In the genomic region with DNA sequence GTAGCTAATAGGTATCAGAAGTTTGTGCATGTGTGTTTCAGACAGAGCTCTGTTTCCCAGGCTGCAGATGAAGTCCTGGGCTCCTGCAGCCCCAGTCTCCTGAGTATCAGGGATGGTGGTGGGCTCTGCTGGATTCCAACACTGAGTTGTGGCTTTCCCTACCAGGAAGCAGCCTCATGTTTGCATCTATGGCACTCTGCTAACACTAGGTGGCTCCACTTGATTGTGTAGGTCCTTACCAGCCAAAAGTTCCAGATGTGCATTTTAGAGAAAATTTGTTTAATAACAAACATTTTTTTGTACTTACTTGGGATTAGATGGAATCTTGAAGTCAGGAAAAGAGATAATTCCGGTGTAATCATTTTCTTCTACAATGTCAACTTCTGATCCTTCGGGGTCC, we compare ENCODE assay signal across 10 mouse cellular contexts. TPM values are rescaled to one million over a fixed set of nuclear protein-coding genes. Genes with fewer than 3 reads are reported as not detected.
A peak's percentile ranks its signal among the peaks of the same experiment; 100 is the strongest.
DNase-seq lines count a peak whose midpoint lies in the region; ATAC-seq and TF ChIP-seq lines count a peak whose summit lies in the region.
"Had no signal": no experiment of that assay in that cellular context is flagged by ENCODE, and none has a peak within 500 bp of the region (broad histone marks: within the 10 kb centered on the region; RNA-seq: fewer than 3 reads in every experiment).

No protein-coding gene starts in this region.

- no peaks in the 10 kb centered on the region for H3K9me3 ChIP-seq in hindbrain, embryonic 11.5 days (ENCODE audit: control insufficient read depth, low read length)
- peaks cover 10% of the 10 kb centered on the region for H3K9me3 ChIP-seq in hindbrain, embryonic 16.5 days (ENCODE audit: control insufficient read depth, low read length)
- H3K9me3 ChIP-seq: embryonic facial prominence, embryonic 15.5 days; liver, embryonic 13.5 days had no signal

- WGBS in hindbrain, embryonic 11.5 days: 72% methylated on average over 2 of the region's 2 CpGs
- WGBS in hindbrain, embryonic 16.5 days: 72% methylated on average over 2 of the region's 2 CpGs

- H3K4me2 ChIP-seq in hindbrain, embryonic 11.5 days (replicated peaks; ENCODE audit: low read depth, low read length): no peak overlapping the region
- no peak overlapping the region for H3K4me2 ChIP-seq in hindbrain, embryonic 16.5 days (ENCODE audit: low read length)
- H3K4me2 ChIP-seq: embryonic facial prominence, embryonic 15.5 days; liver, embryonic 13.5 days had no signal

- H3K27ac ChIP-seq in hindbrain, embryonic 11.5 days (ENCODE audit: low read depth, low read length): no peak overlapping the region
- no peak overlapping the region for H3K27ac ChIP-seq in hindbrain, embryonic 16.5 days (ENCODE audit: low read depth, low read length)
- H3K27ac ChIP-seq: embryonic facial prominence, embryonic 15.5 days; liver, embryonic 13.5 days had no signal

- DNase-seq in hindbrain, embryonic 11.5 days (ENCODE audit: low spot score): peak; percentile 33
- peak; percentile 59 for DNase-seq in CD4-positive helper T cell, adult 2 months (ENCODE audit: low read depth, low spot score)
- DNase-seq in Patski (ENCODE audit: low read depth, low spot score): no peak
- DNase-seq in forelimb bud, embryonic 11.5 days (ENCODE audit: low read depth, low spot score): peak; percentile 25
- DNase-seq in lung, postnatal 36 days: peak; percentile 69
- no peak for DNase-seq in right cerebral cortex, adult 18-20 months
- no peak for DNase-seq in yolk sac, embryonic 10.5 days (ENCODE audit: low spot score)
- DNase-seq: liver, embryonic 13.5 days had no signal

- POLR2A ChIA-PET in Patski (lab: Charles Lee): interaction anchor here (1.4 kb wide), 1 partner anchor 64 kb away, joined by 4 read pairs; no protein-coding TSS in a partner anchor

- H3K27me3 ChIP-seq in hindbrain, embryonic 11.5 days (ENCODE audit: control insufficient read depth, insufficient read depth, low read length): no peaks in the 10 kb centered on the region
- H3K27me3 ChIP-seq in hindbrain, embryonic 16.5 days (replicated peaks; ENCODE audit: control insufficient read depth, insufficient read depth, low read length): no peaks in the 10 kb centered on the region
- H3K27me3 ChIP-seq in Patski: peaks cover 2% of the 10 kb centered on the region
- H3K27me3 ChIP-seq: embryonic facial prominence, embryonic 15.5 days; liver, embryonic 13.5 days had no signal

- no peaks in the 10 kb centered on the region for H3K36me3 ChIP-seq in hindbrain, embryonic 11.5 days (ENCODE audit: control insufficient read depth, insufficient read depth, low read length)
- no peaks in the 10 kb centered on the region for H3K36me3 ChIP-seq in hindbrain, embryonic 16.5 days (ENCODE audit: control insufficient read depth, insufficient read depth, low read length)
- H3K36me3 ChIP-seq: embryonic facial prominence, embryonic 15.5 days; liver, embryonic 13.5 days had no signal

- no peak overlapping the region for H3K4me3 ChIP-seq in hindbrain, embryonic 11.5 days (ENCODE audit: low read depth, low read length)
- H3K4me3 ChIP-seq in hindbrain, embryonic 16.5 days (ENCODE audit: low read length): no peak overlapping the region
- H3K4me3 ChIP-seq: embryonic facial prominence, embryonic 15.5 days; liver, embryonic 13.5 days had no signal

- ATAC-seq in hindbrain, embryonic 11.5 days (ENCODE audit: low FRiP score): no peak
- ATAC-seq in hindbrain, embryonic 16.5 days: no peak
- ATAC-seq in Patski: no peak

- CTCF ChIA-PET in Patski (lab: Charles Lee): interaction anchor here (0.7 to 4.4 kb wide), 7 partner anchors 10 to 87 kb away, joined by 3 to 29 read pairs (median 3); partner anchors contain the start of gene Cntrl

- TF ChIP-seq CTCF in Patski (IDR thresholded peaks at IDR 0.05): peak; percentile 73

- in situ Hi-C loops in Patski (cut with MboI; ENCODE audit: low pct_unique_long_range_greater_than_20kb): loop anchor here (5.0 to 25.0 kb wide), 2 partner anchors 62 to 317 kb away; partner anchors contain the start of genes 4930568D16Rik and Cntrl

- no peaks in the 10 kb centered on the region for H3K4me1 ChIP-seq in hindbrain, embryonic 11.5 days (replicated peaks; ENCODE audit: control insufficient read depth, insufficient read depth, low read length)
- H3K4me1 ChIP-seq in hindbrain, embryonic 16.5 days (ENCODE audit: control insufficient read depth, insufficient read depth, low read depth, low read length): no peaks in the 10 kb centered on the region
- H3K4me1 ChIP-seq: embryonic facial prominence, embryonic 15.5 days; liver, embryonic 13.5 days had no signal

- H3K9ac ChIP-seq in hindbrain, embryonic 11.5 days (ENCODE audit: low read depth, low read length): no peak overlapping the region
- no peak overlapping the region for H3K9ac ChIP-seq in hindbrain, embryonic 16.5 days (ENCODE audit: low read depth, low read length)
- H3K9ac ChIP-seq: embryonic facial prominence, embryonic 15.5 days; liver, embryonic 13.5 days had no signal

RNA-seq across cellular contexts. Expression of gene Hc, which starts 16.3 kb away (rescaled TPM):
- 0.18 and 0.60 TPM in 2 replicates for polyA plus RNA-seq in hindbrain, embryonic 11.5 days (2014; fragmentation: Nextera tagmentation; extraction: Ambion mirVana)
- polyA plus RNA-seq in hindbrain, embryonic 16.5 days (2015; fragmentation: Nextera tagmentation; extraction: Ambion mirVana): 0.24 TPM in 2 replicates
- polyA plus RNA-seq in Patski (2021): not detected
- polyA plus RNA-seq: embryonic facial prominence, embryonic 15.5 days had no signal

RNA-seq across cellular contexts. Expression of gene AI182371, which starts 56.4 kb away (rescaled TPM):
- not detected in 2 replicates for polyA plus RNA-seq in hindbrain, embryonic 11.5 days (2014; fragmentation: Nextera tagmentation; extraction: Ambion mirVana)
- 0.47 and 0.60 TPM in 2 replicates for polyA plus RNA-seq in hindbrain, embryonic 16.5 days (2015; fragmentation: Nextera tagmentation; extraction: Ambion mirVana)
- 0.12 TPM for polyA plus RNA-seq in Patski (2021)

Comparison
In these comparisons a context has a peak if more than half of its experiments do, and no peak if none do; other contexts are left out.
1. DNase-seq: peak in hindbrain, embryonic 11.5 days (single experiment), CD4-positive helper T cell, adult 2 months (single experiment), forelimb bud, embryonic 11.5 days (single experiment) and lung, postnatal 36 days (single experiment); none in Patski (single experiment), right cerebral cortex, adult 18-20 months (single experiment) and yolk sac, embryonic 10.5 days (single experiment).